Mouse (Mus musculus): ENCODE results near the gene 4833439L19Rik. TPM values are rescaled to one million over a fixed set of nuclear protein-coding genes. Genes with fewer than 3 reads are reported as not detected.
A peak's percentile ranks its signal among the peaks of the same experiment; 100 is the strongest.

Gene 4833439L19Rik
- polyA plus RNA-seq, 1 experiment from 2014 or later: 256 TPM

DNA sequence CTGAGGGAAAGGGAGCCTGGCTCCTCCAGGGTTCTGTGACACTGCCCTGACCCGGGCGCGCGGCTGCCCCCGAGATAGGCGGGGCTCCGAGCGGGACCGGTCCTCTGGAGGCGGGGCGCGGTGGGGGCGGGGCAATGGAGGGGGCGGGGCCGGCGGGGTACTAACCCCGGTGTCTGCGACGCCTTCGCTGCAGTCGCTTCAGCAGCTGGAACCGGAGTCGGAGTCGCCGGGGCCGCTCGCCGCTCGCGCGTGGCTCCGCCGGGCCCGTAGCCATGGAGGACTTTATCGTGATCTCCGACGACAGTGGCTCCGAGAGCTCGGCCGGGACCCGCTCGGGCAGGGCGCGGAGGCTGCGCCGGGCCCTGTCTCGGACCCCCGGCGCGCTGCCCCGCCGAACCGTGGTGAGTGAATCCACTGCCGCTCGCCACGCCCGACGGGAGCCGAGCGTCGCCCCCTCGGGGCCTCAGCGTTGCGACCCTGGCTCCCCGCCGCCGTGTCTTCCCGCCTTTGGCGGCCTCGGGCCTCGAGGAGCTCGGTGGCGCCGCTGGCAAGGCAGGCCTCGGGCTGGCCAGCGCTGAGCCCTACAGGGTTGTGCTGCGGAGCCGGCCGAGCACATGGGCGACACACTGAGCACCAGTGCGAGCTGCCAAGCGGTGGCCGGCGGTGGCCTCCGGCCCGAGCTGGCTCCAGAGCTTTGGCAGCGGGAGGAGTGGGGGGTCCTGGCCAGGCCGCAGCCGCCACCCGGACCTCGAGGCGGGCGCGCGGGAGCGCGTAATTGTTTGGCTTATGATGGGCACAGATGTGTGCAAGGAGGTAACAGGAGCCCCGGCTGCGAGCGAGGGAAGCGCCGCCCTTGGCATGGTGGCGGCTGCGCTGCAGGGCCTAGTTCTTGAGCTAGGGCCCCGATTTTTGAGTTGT, 61.4 kb downstream of the 4833439L19Rik start, which contains the start of gene Simc1:
TSS of gene Simc1 (plus strand) at position 176 of the 918 bp plus-strand sequence.
- peak within 1 kb of the TSS; percentile 68 for H3K4me3 ChIP-seq
- H3K9me3 ChIP-seq: no peaks in the 10 kb centered on the region
- H3K4me2 ChIP-seq: peak within 1 kb of the TSS; percentile 76
- peak within 1 kb of the TSS; percentile 78 for H3K27ac ChIP-seq (replicated peaks)
- H3K27me3 ChIP-seq: no peaks in the 10 kb centered on the region
- WGBS: under 1% methylated on average over 99 of the region's 105 CpGs
- H3K4me1 ChIP-seq (replicated peaks): peaks cover 20% of the 10 kb centered on the region
- no peaks in the 10 kb centered on the region for H3K36me3 ChIP-seq
- peak; percentile 92 for ATAC-seq (ENCODE audit: low FRiP score, low read depth)
- peak within 1 kb of the TSS; percentile 83 for H3K9ac ChIP-seq

DNA sequence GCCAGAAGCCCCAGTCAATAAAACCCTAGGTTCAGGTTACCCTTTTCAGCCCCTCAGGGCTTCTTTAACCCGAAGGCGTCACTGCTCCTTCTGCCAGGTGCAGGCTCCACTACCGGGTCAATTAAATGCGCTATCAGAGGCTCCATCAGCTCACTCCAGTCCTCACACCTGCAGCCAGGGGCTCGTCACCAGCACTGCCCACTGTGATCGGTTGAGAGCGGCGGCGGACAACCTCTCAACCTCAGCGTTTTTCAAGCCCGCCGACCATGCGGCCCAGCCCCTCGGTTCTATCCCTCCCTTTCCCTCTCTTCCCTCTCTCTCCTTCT, 62.0 kb downstream of the 4833439L19Rik start:
- Histone ChIP-seq H3K4me2 (peak overlapping the region; percentile 76), H3K9me3 (no peaks in the 10 kb centered on the region), H3K27me3 (no peaks in the 10 kb centered on the region), H3K36me3 (no peaks in the 10 kb centered on the region), H3K4me3 (peak overlapping the region; percentile 68), H3K27ac (replicated peaks) (peak overlapping the region; percentile 78), H3K4me1 (replicated peaks) (peaks cover 20% of the 10 kb centered on the region), H3K9ac (peak overlapping the region; percentile 83)
- WGBS: 0% methylated on average over 14 of the region's 14 CpGs
- peak; percentile 79 for ATAC-seq (ENCODE audit: low FRiP score, low read depth)

DNA sequence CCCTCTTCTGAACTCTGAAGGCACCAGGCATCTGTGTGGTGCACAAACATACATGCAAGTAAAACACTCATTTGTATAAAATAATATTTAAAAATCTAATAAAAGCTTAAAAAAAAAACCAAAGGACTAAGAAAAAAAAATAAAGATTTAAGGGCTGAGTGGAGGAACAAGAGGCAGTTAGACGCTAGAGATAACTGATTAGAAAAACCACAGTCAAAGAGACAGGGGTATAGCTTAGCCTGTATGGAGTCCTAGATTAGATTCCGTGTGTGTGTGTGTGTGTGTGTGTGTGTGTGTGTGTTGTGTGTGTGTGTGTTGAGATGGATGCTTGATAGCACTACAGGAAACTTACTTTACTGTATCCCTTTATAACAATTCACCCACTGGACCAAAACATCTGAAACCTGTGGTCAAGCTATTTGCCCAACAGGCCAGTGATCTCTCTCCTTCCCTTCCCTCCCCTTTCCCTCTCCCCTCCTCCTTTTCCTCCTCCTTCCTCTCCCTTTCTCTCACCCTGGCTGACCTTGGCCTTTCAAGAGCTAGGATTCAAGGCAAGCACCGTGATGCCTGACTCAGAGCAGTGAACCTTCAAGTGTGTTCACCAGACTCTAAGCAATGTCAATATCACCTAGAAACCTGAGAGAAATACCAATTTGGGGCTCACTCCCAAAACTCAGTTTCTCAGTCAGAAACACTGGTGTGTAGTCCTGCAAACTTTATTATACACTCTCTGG, 63.1 kb downstream of the 4833439L19Rik start:
- 63% methylated on average over 3 of the region's 3 CpGs for WGBS
- Histone ChIP-seq H3K4me2 (no peak overlapping the region), H3K36me3 (no peaks in the 10 kb centered on the region), H3K4me1 (replicated peaks) (peaks cover 20% of the 10 kb centered on the region), H3K27ac (replicated peaks) (no peak overlapping the region), H3K27me3 (no peaks in the 10 kb centered on the region), H3K9me3 (no peaks in the 10 kb centered on the region), H3K9ac (no peak overlapping the region), H3K4me3 (no peak overlapping the region)
- no peak for ATAC-seq (ENCODE audit: low FRiP score, low read depth)

DNA sequence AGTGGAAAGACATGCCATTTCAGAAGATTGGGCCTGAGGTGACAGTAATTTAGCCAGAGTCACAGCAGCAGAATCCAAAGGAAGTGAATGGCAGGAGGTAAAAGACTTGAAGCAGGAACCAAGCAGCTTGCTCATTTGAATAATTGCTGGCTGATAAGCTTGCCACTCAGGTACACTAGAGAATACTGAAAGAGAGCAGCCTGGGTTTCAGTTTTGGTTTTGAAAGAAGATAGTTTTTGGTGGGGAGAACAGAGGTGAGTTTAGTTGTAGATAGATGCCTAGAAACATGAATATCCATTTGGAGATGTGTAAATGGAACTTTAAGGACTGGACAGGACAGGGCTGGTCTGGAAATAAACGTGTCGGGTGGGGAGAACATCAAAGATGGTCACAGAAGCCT, 63.9 kb downstream of the 4833439L19Rik start:
- ATAC-seq (ENCODE audit: low FRiP score, low read depth): no peak
- no peaks in the 10 kb centered on the region for H3K9me3 ChIP-seq
- peaks cover 20% of the 10 kb centered on the region for H3K4me1 ChIP-seq (replicated peaks)
- no peaks in the 10 kb centered on the region for H3K36me3 ChIP-seq
- H3K4me2 ChIP-seq: no peak overlapping the region
- whole genome bisulfite sequencing: 82% methylated on average over 2 of the region's 2 CpGs
- H3K27ac ChIP-seq (replicated peaks): no peak overlapping the region
- no peaks in the 10 kb centered on the region for H3K27me3 ChIP-seq
- no peak overlapping the region for H3K4me3 ChIP-seq
- H3K9ac ChIP-seq: no peak overlapping the region

Small RNA genes lying within 50 kb of the gene (microRNA-seq; reads per million reads assigned to microRNA genes)
- gene Gm24195: not detected

Other genes with a start within 250 kb of the 4833439L19Rik start
- gene Cplx2, start 194.1 kb downstream of the 4833439L19Rik start, polyA plus RNA-seq (2015; fragmentation: Nextera tagmentation; extraction: Ambion mirVana): 27.9 and 31.2 TPM in 2 replicates
- gene Thoc3, start 96.6 kb downstream of the 4833439L19Rik start, polyA plus RNA-seq (2015; fragmentation: Nextera tagmentation; extraction: Ambion mirVana): 97.1 and 102 TPM in 2 replicates
- 22.4 and 24.2 TPM in 2 replicates for gene Simc1, start 61.7 kb downstream of the 4833439L19Rik start, polyA plus RNA-seq (2015; fragmentation: Nextera tagmentation; extraction: Ambion mirVana)
- 105 and 111 TPM in 2 replicates for gene Arl10, start 9.6 kb upstream of the 4833439L19Rik start, polyA plus RNA-seq (2015; fragmentation: Nextera tagmentation; extraction: Ambion mirVana)
- gene Nop16, start 24.7 kb upstream of the 4833439L19Rik start, polyA plus RNA-seq (2015; fragmentation: Nextera tagmentation; extraction: Ambion mirVana): 58.0 and 62.0 TPM in 2 replicates
- 255 and 261 TPM in 2 replicates for gene Higd2a, start 24.8 kb upstream of the 4833439L19Rik start, polyA plus RNA-seq (2015; fragmentation: Nextera tagmentation; extraction: Ambion mirVana)
- 206 and 226 TPM in 2 replicates for gene Cltb, start 45.9 kb upstream of the 4833439L19Rik start, polyA plus RNA-seq (2015; fragmentation: Nextera tagmentation; extraction: Ambion mirVana)
- 64.9 and 66.4 TPM in 2 replicates for gene Faf2, start 56.3 kb upstream of the 4833439L19Rik start, polyA plus RNA-seq (2015; fragmentation: Nextera tagmentation; extraction: Ambion mirVana)
- gene Rnf44, start 128.5 kb upstream of the 4833439L19Rik start, polyA plus RNA-seq (2015; fragmentation: Nextera tagmentation; extraction: Ambion mirVana): 90.7 and 91.5 TPM in 2 replicates
- gene Cdhr2, start 136.0 kb upstream of the 4833439L19Rik start, polyA plus RNA-seq (2015; fragmentation: Nextera tagmentation; extraction: Ambion mirVana): 0.17 and 0.26 TPM in 2 replicates
- 24.8 and 33.9 TPM in 2 replicates for gene Gprin1, start 184.4 kb upstream of the 4833439L19Rik start, polyA plus RNA-seq (2015; fragmentation: Nextera tagmentation; extraction: Ambion mirVana)
- 77.2 and 95.2 TPM in 2 replicates for gene Sncb, start 201.2 kb upstream of the 4833439L19Rik start, polyA plus RNA-seq (2015; fragmentation: Nextera tagmentation; extraction: Ambion mirVana)
- gene Eif4e1b, start 218.6 kb upstream of the 4833439L19Rik start, polyA plus RNA-seq (2015; fragmentation: Nextera tagmentation; extraction: Ambion mirVana): not detected in 2 replicates
- 95.7 and 98.3 TPM in 2 replicates for gene Tspan17, start 223.9 kb upstream of the 4833439L19Rik start, polyA plus RNA-seq (2015; fragmentation: Nextera tagmentation; extraction: Ambion mirVana)